Mouse (Mus musculus): ENCODE data around the gene Fam161a. TPM values are rescaled to one million over a fixed set of nuclear protein-coding genes. Genes with fewer than 3 reads are reported as not detected.

Gene Fam161a
- polyA plus RNA-seq, 1 experiment from 2014 or later, result 11.8 TPM

- Histone ChIP-seq H3K4me2 (ENCODE audit: low read depth, low read length) (peak overlapping the region; percentile 76), H3K9me3 (ENCODE audit: control insufficient read depth, low read length) (no peaks in the 10 kb centered on the region), H3K36me3 (ENCODE audit: control insufficient read depth, insufficient read depth, low read length) (peaks cover 6% of the 10 kb centered on the region; the same call in 1 of the 2 replicates), H3K27me3 (replicated peaks; ENCODE audit: control insufficient read depth, insufficient read depth, low read length) (no peaks in the 10 kb centered on the region), H3K27ac (replicated peaks; ENCODE audit: low read depth, low read length) (peak overlapping the region; percentile 96; the same call in 1 of the 2 replicates), H3K4me1 (ENCODE audit: control insufficient read depth, insufficient read depth, low read length) (peaks cover 9% of the 10 kb centered on the region), H3K9ac (ENCODE audit: low read depth, low read length) (no peak overlapping the region), H3K4me3 (ENCODE audit: low read depth, low read length) (no peak overlapping the region)
- whole genome bisulfite sequencing, result 69% methylated on average over 6 of the region's 6 CpGs
- DNase-seq (ENCODE audit: low spot score), result no peak
- ATAC-seq (ENCODE audit: low read depth), result no peak
Measured at GRCm38 (mm10) chr11:22982846-22983245, 24.5 kb upstream of the Fam161a start.

GRCm38 (mm10) chr11:22985510-22985909, 21.8 kb upstream of the Fam161a start:
- WGBS, result 79% methylated on average over 3 of the region's 3 CpGs
- no peak for ATAC-seq (ENCODE audit: low read depth)
- H3K4me3 ChIP-seq (ENCODE audit: low read depth, low read length), result no peak overlapping the region
- H3K27ac ChIP-seq (replicated peaks; ENCODE audit: low read depth, low read length), result no peak overlapping the region
- no peak for DNase-seq (ENCODE audit: low spot score)
- peaks cover 12% of the 10 kb centered on the region for H3K4me1 ChIP-seq (ENCODE audit: control insufficient read depth, insufficient read depth, low read length)
- H3K9me3 ChIP-seq (ENCODE audit: control insufficient read depth, low read length), result no peaks in the 10 kb centered on the region
- H3K27me3 ChIP-seq (replicated peaks; ENCODE audit: control insufficient read depth, insufficient read depth, low read length), result no peaks in the 10 kb centered on the region
- H3K4me2 ChIP-seq (ENCODE audit: low read depth, low read length), result no peak overlapping the region
- no peaks in the 10 kb centered on the region for H3K36me3 ChIP-seq (ENCODE audit: control insufficient read depth, insufficient read depth, low read length)
- H3K9ac ChIP-seq (ENCODE audit: low read depth, low read length), result no peak overlapping the region

- Histone ChIP-seq H3K9ac (ENCODE audit: low read depth, low read length) (no peak overlapping the region), H3K27ac (replicated peaks; ENCODE audit: low read depth, low read length) (no peak overlapping the region), H3K36me3 (ENCODE audit: control insufficient read depth, insufficient read depth, low read length) (no peaks in the 10 kb centered on the region), H3K9me3 (ENCODE audit: control insufficient read depth, low read length) (no peaks in the 10 kb centered on the region), H3K27me3 (replicated peaks; ENCODE audit: control insufficient read depth, insufficient read depth, low read length) (no peaks in the 10 kb centered on the region), H3K4me2 (ENCODE audit: low read depth, low read length) (no peak overlapping the region), H3K4me3 (ENCODE audit: low read depth, low read length) (no peak overlapping the region), H3K4me1 (ENCODE audit: control insufficient read depth, insufficient read depth, low read length) (peaks cover 13% of the 10 kb centered on the region)
- WGBS, result 45% methylated on average over 2 of the region's 2 CpGs
- no peak for ATAC-seq (ENCODE audit: low read depth)
- DNase-seq (ENCODE audit: low spot score), result peak; percentile 75
Measured at GRCm38 (mm10) chr11:22987357-22987756, 20.0 kb upstream of the Fam161a start.

GRCm38 (mm10) chr11:22989786-22990185, 17.5 kb upstream of the Fam161a start:
- DNase-seq (ENCODE audit: low spot score), result no peak
- Histone ChIP-seq H3K4me2 (ENCODE audit: low read depth, low read length) (peak overlapping the region; percentile 95), H3K9me3 (ENCODE audit: control insufficient read depth, low read length) (no peaks in the 10 kb centered on the region), H3K4me3 (ENCODE audit: low read depth, low read length) (peak overlapping the region; percentile 92), H3K36me3 (ENCODE audit: control insufficient read depth, insufficient read depth, low read length) (peaks cover 16% of the 10 kb centered on the region), H3K27me3 (replicated peaks; ENCODE audit: control insufficient read depth, insufficient read depth, low read length) (no peaks in the 10 kb centered on the region), H3K27ac (replicated peaks; ENCODE audit: low read depth, low read length) (peak overlapping the region; percentile 93), H3K9ac (ENCODE audit: low read depth, low read length) (peak overlapping the region; percentile 94), H3K4me1 (ENCODE audit: control insufficient read depth, insufficient read depth, low read length) (peaks cover 13% of the 10 kb centered on the region)
- WGBS, result 59% methylated on average over 1 of the region's 1 CpGs
- no peak for ATAC-seq (ENCODE audit: low read depth)

GRCm38 (mm10) chr11:22990393-22991126, 16.8 kb upstream of the Fam161a start, which contains the start of gene Cct4:
Cct4 (plus strand) TSS chr11:22990519.
- ATAC-seq (ENCODE audit: low read depth) (peak; percentile 99), DNase-seq (ENCODE audit: low spot score) (peak; percentile 96)
- Histone ChIP-seq H3K27me3 (replicated peaks; ENCODE audit: control insufficient read depth, insufficient read depth, low read length) (no peaks in the 10 kb centered on the region), H3K9ac (ENCODE audit: low read depth, low read length) (peak within 1 kb of the TSS; percentile 94), H3K4me3 (ENCODE audit: low read depth, low read length) (peak within 1 kb of the TSS; percentile 92), H3K9me3 (ENCODE audit: control insufficient read depth, low read length) (no peaks in the 10 kb centered on the region), H3K36me3 (ENCODE audit: control insufficient read depth, insufficient read depth, low read length) (peaks cover 24% of the 10 kb centered on the region), H3K27ac (replicated peaks; ENCODE audit: low read depth, low read length) (peak within 1 kb of the TSS; percentile 93), H3K4me2 (ENCODE audit: low read depth, low read length) (peak within 1 kb of the TSS; percentile 95), H3K4me1 (ENCODE audit: control insufficient read depth, insufficient read depth, low read length) (peaks cover 13% of the 10 kb centered on the region)
- WGBS, result 0% methylated on average over 32 of the region's 66 CpGs

GRCm38 (mm10) chr11:22991218-22991835, 16.0 kb upstream of the Fam161a start:
- WGBS, result 8% methylated on average over 14 of the region's 14 CpGs
- Histone ChIP-seq H3K9me3 (ENCODE audit: control insufficient read depth, low read length) (no peaks in the 10 kb centered on the region), H3K4me1 (ENCODE audit: control insufficient read depth, insufficient read depth, low read length) (peaks cover 13% of the 10 kb centered on the region), H3K27ac (replicated peaks; ENCODE audit: low read depth, low read length) (no peak overlapping the region), H3K27me3 (replicated peaks; ENCODE audit: control insufficient read depth, insufficient read depth, low read length) (no peaks in the 10 kb centered on the region), H3K4me2 (ENCODE audit: low read depth, low read length) (peak overlapping the region; percentile 95), H3K9ac (ENCODE audit: low read depth, low read length) (peak overlapping the region; percentile 94), H3K4me3 (ENCODE audit: low read depth, low read length) (peak overlapping the region; percentile 92), H3K36me3 (ENCODE audit: control insufficient read depth, insufficient read depth, low read length) (peaks cover 31% of the 10 kb centered on the region)
- no peak for DNase-seq (ENCODE audit: low spot score)
- ATAC-seq (ENCODE audit: low read depth), result no peak

- DNase-seq (ENCODE audit: low spot score) (peak; percentile 32), ATAC-seq (ENCODE audit: low read depth) (no peak)
- H3K36me3 ChIP-seq (ENCODE audit: control insufficient read depth, insufficient read depth, low read length), result peaks cover 59% of the 10 kb centered on the region
- H3K9me3 ChIP-seq (ENCODE audit: control insufficient read depth, low read length), result no peaks in the 10 kb centered on the region
- H3K4me1 ChIP-seq (ENCODE audit: control insufficient read depth, insufficient read depth, low read length), result peaks cover 13% of the 10 kb centered on the region
- H3K4me2 ChIP-seq (ENCODE audit: low read depth, low read length), result no peak overlapping the region
- H3K27ac ChIP-seq (replicated peaks; ENCODE audit: low read depth, low read length), result no peak overlapping the region
- no peak overlapping the region for H3K4me3 ChIP-seq (ENCODE audit: low read depth, low read length)
- H3K9ac ChIP-seq (ENCODE audit: low read depth, low read length), result no peak overlapping the region
- no peaks in the 10 kb centered on the region for H3K27me3 ChIP-seq (replicated peaks; ENCODE audit: control insufficient read depth, insufficient read depth, low read length)
- 81% methylated on average over 2 of the region's 2 CpGs for WGBS
Measured at GRCm38 (mm10) chr11:22994271-22994670, 13.1 kb upstream of the Fam161a start.

GRCm38 (mm10) chr11:22995461-22995860, 11.9 kb upstream of the Fam161a start:
- no peak overlapping the region for H3K9ac ChIP-seq (ENCODE audit: low read depth, low read length)
- no peak overlapping the region for H3K27ac ChIP-seq (replicated peaks; ENCODE audit: low read depth, low read length)
- peaks cover 70% of the 10 kb centered on the region for H3K36me3 ChIP-seq (ENCODE audit: control insufficient read depth, insufficient read depth, low read length)
- ATAC-seq (ENCODE audit: low read depth) (no peak), DNase-seq (ENCODE audit: low spot score) (no peak)
- no peaks in the 10 kb centered on the region for H3K27me3 ChIP-seq (replicated peaks; ENCODE audit: control insufficient read depth, insufficient read depth, low read length)
- no peaks in the 10 kb centered on the region for H3K9me3 ChIP-seq (ENCODE audit: control insufficient read depth, low read length)
- no peak overlapping the region for H3K4me2 ChIP-seq (ENCODE audit: low read depth, low read length)
- no peak overlapping the region for H3K4me3 ChIP-seq (ENCODE audit: low read depth, low read length)
- 91% methylated on average over 4 of the region's 4 CpGs for WGBS
- H3K4me1 ChIP-seq (ENCODE audit: control insufficient read depth, insufficient read depth, low read length), result peaks cover 10% of the 10 kb centered on the region
